Comparison of ENCODE assay signal across 25 mouse cellular contexts in the genomic region with DNA sequence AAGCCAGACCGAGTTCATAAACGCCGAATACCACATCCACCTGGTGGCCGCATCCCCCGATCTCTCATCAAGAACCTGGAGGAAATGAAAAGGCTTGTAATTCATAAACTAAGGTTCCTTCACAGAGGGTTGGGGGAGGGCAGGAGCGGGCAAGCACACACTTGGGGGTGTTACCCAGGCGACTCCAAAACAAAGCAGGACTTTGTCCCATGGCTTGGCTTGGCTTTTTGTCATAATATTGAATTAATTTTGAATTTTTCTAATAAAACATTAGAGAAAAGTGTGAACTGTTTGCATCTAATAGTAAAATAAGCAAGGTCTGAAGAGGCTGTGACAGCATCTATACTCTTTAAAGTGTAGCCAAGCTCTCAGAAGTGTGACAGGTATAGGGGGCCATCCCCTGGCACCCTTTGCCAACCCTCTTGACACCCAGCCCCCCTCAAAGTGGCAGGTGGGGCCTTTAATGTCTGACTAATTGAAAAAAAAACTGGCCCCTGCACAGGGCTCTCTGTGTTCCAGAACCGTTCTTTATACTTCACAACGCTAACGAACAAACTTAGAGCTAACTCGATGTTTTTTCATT.
A peak's percentile ranks its signal among the peaks of the same experiment; 100 is the strongest.
DNase-seq lines count a peak whose midpoint lies in the region; ATAC-seq and TF ChIP-seq lines count a peak whose summit lies in the region.
"Had no signal": no experiment of that assay in that cellular context is flagged by ENCODE, and none has a peak within 500 bp of the region (broad histone marks: within the 10 kb centered on the region; RNA-seq: fewer than 3 reads in every experiment).

No protein-coding gene starts in this region.

- no peaks in the 10 kb centered on the region for H3K9me3 ChIP-seq in kidney, embryonic 16.5 days (ENCODE audit: low read length)
- H3K9me3 ChIP-seq in midbrain, embryonic 11.5 days (ENCODE audit: control insufficient read depth, low read length), result no peaks in the 10 kb centered on the region
- H3K9me3 ChIP-seq in midbrain, embryonic 14.5 days (ENCODE audit: control insufficient read depth, low read length), result no peaks in the 10 kb centered on the region
- no peaks in the 10 kb centered on the region for H3K9me3 ChIP-seq in limb, embryonic 12.5 days
- H3K9me3 ChIP-seq: hindbrain, embryonic 10.5 days; hindbrain, embryonic 15.5 days; liver, embryonic 15.5 days; midbrain, embryonic 12.5 days; neural tube, embryonic 13.5 days had no signal

- H3K4me3 ChIP-seq in kidney, adult 2 months (ENCODE audit: insufficient read depth, low read depth, low read length), result no peak overlapping the region
- H3K4me3 ChIP-seq in kidney, embryonic 16.5 days (ENCODE audit: low read length), result no peak overlapping the region
- H3K4me3 ChIP-seq in midbrain, embryonic 11.5 days (ENCODE audit: low read depth, low read length), result no peak overlapping the region
- H3K4me3 ChIP-seq in midbrain, embryonic 14.5 days (replicated peaks; ENCODE audit: low read depth, low read length), result no peak overlapping the region
- H3K4me3 ChIP-seq in limb, embryonic 12.5 days (replicated peaks), result no peak overlapping the region
- H3K4me3 ChIP-seq: erythroblast, embryonic 14.5 days; hindbrain, embryonic 10.5 days; hindbrain, embryonic 15.5 days; liver, embryonic 15.5 days; midbrain, embryonic 12.5 days; neural tube, embryonic 13.5 days had no signal

- no peak overlapping the region for H3K4me2 ChIP-seq in kidney, embryonic 16.5 days (replicated peaks; ENCODE audit: low read depth, low read length)
- no peak overlapping the region for H3K4me2 ChIP-seq in midbrain, embryonic 11.5 days
- no peak overlapping the region for H3K4me2 ChIP-seq in midbrain, embryonic 14.5 days (ENCODE audit: low read length)
- H3K4me2 ChIP-seq in limb, embryonic 12.5 days, result peak overlapping the region; percentile 20
- H3K4me2 ChIP-seq: hindbrain, embryonic 15.5 days; liver, embryonic 15.5 days; lung, embryonic 14.5 days; midbrain, embryonic 12.5 days; neural tube, embryonic 13.5 days had no signal

- peak; percentile 53 for DNase-seq in kidney, adult 2 months
- DNase-seq in midbrain, embryonic 11.5 days (ENCODE audit: low spot score, missing footprints), result peak; percentile 47
- DNase-seq in midbrain, embryonic 14.5 days, result no peak
- no peak for DNase-seq in layer of hippocampus, adult 11-12 months (ENCODE audit: low spot score)
- DNase-seq in B cell, adult 2 months, result no peak
- DNase-seq: cerebellum, adult 8-10 months; cerebellum, postnatal 36 days; forebrain, postnatal 0 days; heart, postnatal 14 days; kidney, adult 11 months; layer of hippocampus, postnatal 36 days; lung, embryonic 14.5 days; right cerebral cortex, postnatal 4 days; thymus, postnatal 4 days had no signal

- no peak for TF ChIP-seq CTCF in kidney, adult 2 months (conservative IDR thresholded peaks at IDR 0.05; ENCODE audit: insufficient read depth, insufficient read length, low read depth, low read length)

- no peak for ATAC-seq in kidney, embryonic 16.5 days (ENCODE audit: low FRiP score, low TSS enrichment)
- ATAC-seq in midbrain, embryonic 11.5 days (ENCODE audit: low FRiP score), result no peak
- no peak for ATAC-seq in midbrain, embryonic 14.5 days (ENCODE audit: low FRiP score, low TSS enrichment)
- ATAC-seq in limb, embryonic 12.5 days (ENCODE audit: insufficient number of reproducible peaks, insufficient read depth, low FRiP score, low TSS enrichment, low read depth), result peak; percentile 90
- ATAC-seq: activated CD4-positive, CD25-positive, alpha-beta regulatory T cell, adult 4 months; forebrain, postnatal 0 days; inflammation-experienced regulatory T-cells, adult 6 months had no signal

- no peaks in the 10 kb centered on the region for H3K27me3 ChIP-seq in kidney, adult 2 months (replicated peaks; ENCODE audit: control insufficient read depth, insufficient read depth, low read length)
- no peaks in the 10 kb centered on the region for H3K27me3 ChIP-seq in kidney, embryonic 16.5 days (ENCODE audit: insufficient read depth, low read length)
- H3K27me3 ChIP-seq in midbrain, embryonic 11.5 days (ENCODE audit: control insufficient read depth, insufficient read depth, low read length), result no peaks in the 10 kb centered on the region
- H3K27me3 ChIP-seq in midbrain, embryonic 14.5 days (ENCODE audit: control insufficient read depth, insufficient read depth, low read length), result no peaks in the 10 kb centered on the region
- peaks cover 3% of the 10 kb centered on the region; the same call in 1 of the 2 replicates for H3K27me3 ChIP-seq in limb, embryonic 12.5 days
- H3K27me3 ChIP-seq: hindbrain, embryonic 15.5 days; liver, embryonic 15.5 days; midbrain, embryonic 12.5 days; neural tube, embryonic 13.5 days had no signal

- no peak for TF ChIP-seq POLR2A in kidney, adult 2 months (IDR thresholded peaks at IDR 0.05; ENCODE audit: low read depth, low read length)

- WGBS in kidney, adult 2 months, result 53% methylated on average over 11 of the region's 11 CpGs
- 69% methylated on average over 11 of the region's 11 CpGs for WGBS in kidney, embryonic 16.5 days
- 93% methylated on average over 11 of the region's 11 CpGs for WGBS in midbrain, embryonic 11.5 days
- WGBS in midbrain, embryonic 14.5 days, result 90% methylated on average over 11 of the region's 11 CpGs
- 35% methylated on average over 11 of the region's 11 CpGs for WGBS in limb, embryonic 12.5 days

- H3K27ac ChIP-seq in kidney, adult 2 months (ENCODE audit: insufficient read depth, low read depth, low read length), result no peak overlapping the region
- H3K27ac ChIP-seq in kidney, embryonic 16.5 days (ENCODE audit: low read length), result no peak overlapping the region
- no peak overlapping the region for H3K27ac ChIP-seq in midbrain, embryonic 11.5 days (ENCODE audit: low read depth, low read length)
- no peak overlapping the region for H3K27ac ChIP-seq in midbrain, embryonic 14.5 days (replicated peaks; ENCODE audit: low read depth, low read length)
- H3K27ac ChIP-seq in limb, embryonic 12.5 days, result peak overlapping the region; percentile 36; the same call in 1 of the 2 replicates
- H3K27ac ChIP-seq: hindbrain, embryonic 10.5 days; hindbrain, embryonic 15.5 days; liver, embryonic 15.5 days; midbrain, embryonic 12.5 days; neural tube, embryonic 13.5 days; stomach, postnatal 0 days had no signal

- H3K9ac ChIP-seq in kidney, embryonic 16.5 days (replicated peaks; ENCODE audit: low read length), result no peak overlapping the region
- no peak overlapping the region for H3K9ac ChIP-seq in midbrain, embryonic 11.5 days (ENCODE audit: low read length)
- H3K9ac ChIP-seq in midbrain, embryonic 14.5 days (replicated peaks; ENCODE audit: low read length), result no peak overlapping the region
- no peak overlapping the region for H3K9ac ChIP-seq in limb, embryonic 12.5 days (replicated peaks)
- H3K9ac ChIP-seq: forebrain, postnatal 0 days; hindbrain, embryonic 15.5 days; liver, embryonic 15.5 days; lung, embryonic 14.5 days; midbrain, embryonic 12.5 days; neural tube, embryonic 13.5 days had no signal

- no peaks in the 10 kb centered on the region for H3K4me1 ChIP-seq in kidney, adult 2 months (ENCODE audit: control insufficient read depth, insufficient read depth, low read length)
- 0 out of 2 replicates have a peak, but pooled peaks cover 6% of the 10 kb centered on the region for H3K4me1 ChIP-seq in kidney, embryonic 16.5 days (ENCODE audit: insufficient read depth, low read length)
- no peaks in the 10 kb centered on the region for H3K4me1 ChIP-seq in midbrain, embryonic 11.5 days (ENCODE audit: control insufficient read depth, insufficient read depth, low read length)
- H3K4me1 ChIP-seq in midbrain, embryonic 14.5 days (ENCODE audit: control insufficient read depth, insufficient read depth, low read length), result no peaks in the 10 kb centered on the region
- H3K4me1 ChIP-seq in limb, embryonic 12.5 days (replicated peaks), result peaks cover 31% of the 10 kb centered on the region
- H3K4me1 ChIP-seq: hindbrain, embryonic 15.5 days; liver, embryonic 15.5 days; midbrain, embryonic 12.5 days; neural tube, embryonic 13.5 days had no signal

- no peaks in the 10 kb centered on the region for H3K36me3 ChIP-seq in kidney, adult 2 months (ENCODE audit: control insufficient read depth, insufficient read depth, low read length)
- no peaks in the 10 kb centered on the region for H3K36me3 ChIP-seq in kidney, embryonic 16.5 days (ENCODE audit: insufficient read depth, low read length)
- no peaks in the 10 kb centered on the region for H3K36me3 ChIP-seq in midbrain, embryonic 11.5 days (ENCODE audit: control insufficient read depth, insufficient read depth, low read length)
- H3K36me3 ChIP-seq in midbrain, embryonic 14.5 days (ENCODE audit: control insufficient read depth, insufficient read depth, low read length), result no peaks in the 10 kb centered on the region
- H3K36me3 ChIP-seq in limb, embryonic 12.5 days, result no peaks in the 10 kb centered on the region
- H3K36me3 ChIP-seq: hindbrain, embryonic 10.5 days; hindbrain, embryonic 15.5 days; liver, embryonic 15.5 days; midbrain, embryonic 12.5 days; neural tube, embryonic 13.5 days had no signal

Comparison
In these comparisons a context has a peak if more than half of its experiments do, and no peak if none do; other contexts are left out.
1. DNase-seq: peak in kidney, adult 2 months (single experiment) and midbrain, embryonic 11.5 days (single experiment); none in midbrain, embryonic 14.5 days (single experiment), layer of hippocampus, adult 11-12 months (single experiment) and B cell, adult 2 months (0 of 2).